ENCODE assay signal across 9 mouse cellular contexts in genomic region chr16:44361921-44362890, GRCm38 (mm10). TPM values are rescaled to one million over a fixed set of nuclear protein-coding genes. Genes with fewer than 3 reads are reported as not detected.
DNase-seq lines count a peak whose midpoint lies in the region; ATAC-seq and TF ChIP-seq lines count a peak whose summit lies in the region.
"Had no signal": no experiment of that assay in that cellular context is flagged by ENCODE, and none has a peak within 500 bp of the region (broad histone marks: within the 10 kb centered on the region; RNA-seq: fewer than 3 reads in every experiment).

No protein-coding gene starts in this region.

- no peak overlapping the region for H3K4me2 ChIP-seq in intestine, postnatal 0 days (replicated peaks; ENCODE audit: low read depth)
- no peak overlapping the region for H3K4me2 ChIP-seq in intestine, embryonic 15.5 days (replicated peaks)
- H3K4me2 ChIP-seq: embryonic facial prominence, embryonic 13.5 days had no signal

- no peak overlapping the region for H3K9ac ChIP-seq in intestine, postnatal 0 days (ENCODE audit: low read depth, low read length)
- no peak overlapping the region for H3K9ac ChIP-seq in intestine, embryonic 15.5 days
- H3K9ac ChIP-seq: embryonic facial prominence, embryonic 13.5 days had no signal

- DNase-seq in CD4-positive helper T cell, adult 2 months (ENCODE audit: low read depth, low spot score) = peak; percentile 70
- peak; percentile 53 for DNase-seq in NIH3T3 (ENCODE audit: low read depth)
- DNase-seq in cerebellum, postnatal 36 days = peak; percentile 36 to 58
- peak; percentile 6 to 41 for DNase-seq in layer of hippocampus, postnatal 14 days (ENCODE audit: low spot score in 2 of 2)
- peak; percentile 48 for DNase-seq in thymus, postnatal 14 days
- DNase-seq in urinary bladder, postnatal 25 days (ENCODE audit: low spot score) = no peak

- WGBS in intestine, postnatal 0 days = 86% methylated on average over 10 of the region's 10 CpGs
- 88% methylated on average over 10 of the region's 10 CpGs for WGBS in intestine, embryonic 15.5 days

- ATAC-seq in intestine, postnatal 0 days = 0 out of 2 replicates have a peak, but pooled peaks have one; percentile 16
- no peak; the same call in 1 of the 2 replicates for ATAC-seq in intestine, embryonic 15.5 days

- peaks cover 19% of the 10 kb centered on the region for H3K36me3 ChIP-seq in intestine, postnatal 0 days (ENCODE audit: control insufficient read depth, insufficient read depth)
- H3K36me3 ChIP-seq in intestine, embryonic 15.5 days = no peaks in the 10 kb centered on the region; the same call in 1 of the 2 replicates

- H3K4me3 ChIP-seq in intestine, postnatal 0 days (ENCODE audit: low read depth, low read length) = no peak overlapping the region
- H3K4me3 ChIP-seq in intestine, embryonic 15.5 days (replicated peaks) = no peak overlapping the region
- H3K4me3 ChIP-seq: embryonic facial prominence, embryonic 13.5 days had no signal

- H3K27ac ChIP-seq in intestine, postnatal 0 days (ENCODE audit: low read depth, low read length) = no peak overlapping the region
- no peak overlapping the region for H3K27ac ChIP-seq in intestine, embryonic 15.5 days
- H3K27ac ChIP-seq: embryonic facial prominence, embryonic 13.5 days had no signal

- H3K27me3 ChIP-seq in intestine, postnatal 0 days (replicated peaks; ENCODE audit: control insufficient read depth, insufficient read depth, low read length) = no peaks in the 10 kb centered on the region
- H3K27me3 ChIP-seq in intestine, embryonic 15.5 days (replicated peaks) = no peaks in the 10 kb centered on the region
- H3K27me3 ChIP-seq: embryonic facial prominence, embryonic 13.5 days had no signal

- TF ChIP-seq CTCF in intestine, postnatal 0 days (IDR thresholded peaks at IDR 0.05; ENCODE audit: low read depth) = peak; percentile 84

- no peaks in the 10 kb centered on the region for H3K9me3 ChIP-seq in intestine, postnatal 0 days (ENCODE audit: control insufficient read depth)
- H3K9me3 ChIP-seq in intestine, embryonic 15.5 days = no peaks in the 10 kb centered on the region
- H3K9me3 ChIP-seq: embryonic facial prominence, embryonic 13.5 days had no signal

- no peaks in the 10 kb centered on the region for H3K4me1 ChIP-seq in intestine, postnatal 0 days (replicated peaks; ENCODE audit: control insufficient read depth, insufficient read depth, low read length)
- no peaks in the 10 kb centered on the region for H3K4me1 ChIP-seq in intestine, embryonic 15.5 days (replicated peaks)
- H3K4me1 ChIP-seq: embryonic facial prominence, embryonic 13.5 days had no signal

RNA-seq across cellular contexts. Expression of gene Spice1, which starts 15.3 kb away (rescaled TPM):
- 4.2 and 4.7 TPM in 2 replicates for polyA plus RNA-seq in intestine, postnatal 0 days (2015; fragmentation: Nextera tagmentation; extraction: Ambion mirVana)
- 19.5 and 22.2 TPM in 2 replicates for polyA plus RNA-seq in intestine, embryonic 15.5 days (2015; fragmentation: Nextera tagmentation; extraction: Ambion mirVana)
- total RNA-seq in layer of hippocampus, postnatal 14 days (2021) = 10 to 100 TPM; 15.1 to 16.7 TPM

RNA-seq across cellular contexts. Expression of gene Sidt1, which starts 29.2 kb away (rescaled TPM):
- polyA plus RNA-seq in intestine, postnatal 0 days (2015; fragmentation: Nextera tagmentation; extraction: Ambion mirVana) = 1.1 and 1.2 TPM in 2 replicates
- 1.1 and 1.5 TPM in 2 replicates for polyA plus RNA-seq in intestine, embryonic 15.5 days (2015; fragmentation: Nextera tagmentation; extraction: Ambion mirVana)
- total RNA-seq in layer of hippocampus, postnatal 14 days (2021) = 10 to 100 TPM; 37.3 to 44.4 TPM

RNA-seq across cellular contexts. Expression of gene Cfap44, which starts 32.4 kb away (rescaled TPM):
- not detected in 2 replicates for polyA plus RNA-seq in intestine, postnatal 0 days (2015; fragmentation: Nextera tagmentation; extraction: Ambion mirVana)
- 0.14 and 0.38 TPM in 2 replicates for polyA plus RNA-seq in intestine, embryonic 15.5 days (2015; fragmentation: Nextera tagmentation; extraction: Ambion mirVana)
- 10 to 100 TPM in 1 of 2 experiments, 1 to 10 TPM in 1; 8.4 to 10.8 TPM for total RNA-seq in layer of hippocampus, postnatal 14 days (2021)
